Mouse (Mus musculus) liver, embryonic 16.5 days (tissue): Measurements from ENCODE around the gene Cacna1g. TPM values are rescaled to one million over a fixed set of nuclear protein-coding genes. Genes with fewer than 3 reads are reported as not detected.

Experiments used
- ATAC-seq: fragments of 200-750 bp; cut with Nextera tagmentation; 2 replicates; pipeline ENCODE4 v1.8.0; 2017; ENCODE audit warnings: low read depth, mild to moderate bottlenecking, moderate number of reproducible peaks, moderate library complexity
- H3K27ac ChIP-seq: fragments of 300-500 bp; sonication (generic); 2 replicates; pipeline ENCODE4 v1.5.1; 2014; ENCODE audit warnings: mild to moderate bottlenecking, low read length
- H3K27me3 ChIP-seq: fragments of 300-500 bp; sonication (generic); 2 replicates; pipeline ENCODE4 v1.6.1; 2014; ENCODE audit warnings: low read depth, low read length, mixed read lengths; ENCODE audit not compliant: control insufficient read depth, insufficient read depth
- H3K36me3 ChIP-seq: fragments of 300-500 bp; sonication (generic); 2 replicates; pipeline ENCODE4 v1.6.1; 2014; ENCODE audit warnings: mild to moderate bottlenecking; ENCODE audit not compliant: control insufficient read depth, insufficient read depth
- H3K4me1 ChIP-seq: fragments of 300-500 bp; sonication (generic); 2 replicates; pipeline ENCODE4 v1.6.1; 2014; ENCODE audit warnings: low read depth, low read length, mixed read lengths; ENCODE audit not compliant: control insufficient read depth
- H3K4me2 ChIP-seq: fragments of 300-500 bp; sonication (generic); 2 replicates; pipeline ENCODE4 v1.6.1; 2014; ENCODE audit warnings: low read depth, low read length, mixed read lengths
- H3K4me3 ChIP-seq: fragments of 300-500 bp; sonication (generic); 2 replicates; pipeline ENCODE4 v1.5.1; 2014; ENCODE audit warnings: low read depth, mild to moderate bottlenecking, low read length
- H3K9ac ChIP-seq: fragments of 300-500 bp; sonication (generic); 2 replicates; pipeline ENCODE4 v1.6.1; 2014; ENCODE audit warnings: low read depth, low read length
- H3K9me3 ChIP-seq: fragments of 300-500 bp; sonication (generic); replicated peaks from 2 replicates; pipeline ENCODE4 v1.6.1; 2016; ENCODE audit warnings: low read length; ENCODE audit not compliant: control insufficient read depth
- WGBS: fragments of 180-500 bp; shearing (Covaris S2); extraction: QIAGEN DNeasy Blood & Tissue Kit; methylation state at CpG from one replicate; pipeline ENCODE4 v1.1.7; 2014; ENCODE audit not compliant: insufficient replicate concordance; 5-methylcytosine and 5-hydroxymethylcytosine counted together
- polyA plus RNA-seq: library from polyadenylated mRNA; unstranded; fragments of >200 nt; fragmentation: Nextera tagmentation; extraction: Ambion mirVana; gene quantifications from 2 replicates; pipeline ENCODE4 v1.2.1, GENCODE M21; 2015

Cacna1g gene
- polyA plus RNA-seq: 1.9 TPM in 2 replicates

GRCm38 (mm10) chr11:94473707-94474543 is at the start of gene Cacna1g:
Cacna1g (minus strand) TSS chr11:94474198.
- no peaks in the 10 kb centered on the region for H3K36me3 ChIP-seq
- peak within 1 kb of the TSS; percentile 75 for H3K4me2 ChIP-seq
- ATAC-seq: peak; percentile 87
- no peaks in the 10 kb centered on the region for H3K9me3 ChIP-seq
- peaks cover 80% of the 10 kb centered on the region for H3K27me3 ChIP-seq
- peaks cover 9% of the 10 kb centered on the region for H3K4me1 ChIP-seq
- peak within 1 kb of the TSS; percentile 50 for H3K4me3 ChIP-seq
- WGBS: 1% methylated on average over 50 of the region's 71 CpGs
- H3K9ac ChIP-seq: no peak within 1 kb of the TSS
- H3K27ac ChIP-seq: no peak within 1 kb of the TSS

- peak; percentile 35; the same call in 1 of the 2 replicates for ATAC-seq
- Histone ChIP-seq H3K4me3 (peak within 1 kb of the TSS; percentile 56), H3K9me3 (no peaks in the 10 kb centered on the region), H3K36me3 (no peaks in the 10 kb centered on the region), H3K4me1 (no peaks in the 10 kb centered on the region; the same call in 1 of the 2 replicates), H3K27ac (no peak within 1 kb of the TSS), H3K9ac (no peak within 1 kb of the TSS), H3K27me3 (no peaks in the 10 kb centered on the region), H3K4me2 (peak within 1 kb of the TSS; percentile 76)
- WGBS: 2% methylated on average over 42 of the region's 42 CpGs
Measured at GRCm38 (mm10) chr11:94521219-94521843, 47.3 kb upstream of the Cacna1g start, which contains the start of gene Mycbpap. Mycbpap (minus strand) TSS chr11:94521742.

GRCm38 (mm10) chr11:94513452-94513851 is 39.5 kb upstream of the Cacna1g start:
- H3K9me3 ChIP-seq: no peaks in the 10 kb centered on the region
- H3K4me3 ChIP-seq: no peak overlapping the region
- H3K27me3 ChIP-seq: no peaks in the 10 kb centered on the region
- no peak overlapping the region for H3K9ac ChIP-seq
- no peak for ATAC-seq
- WGBS: 40% methylated on average over 9 of the region's 9 CpGs
- no peaks in the 10 kb centered on the region for H3K36me3 ChIP-seq
- H3K4me2 ChIP-seq: no peak overlapping the region
- H3K27ac ChIP-seq: no peak overlapping the region
- H3K4me1 ChIP-seq: no peaks in the 10 kb centered on the region

GRCm38 (mm10) chr11:94508976-94509375 is 35.0 kb upstream of the Cacna1g start:
- H3K9ac ChIP-seq: no peak overlapping the region
- no peak for ATAC-seq
- no peaks in the 10 kb centered on the region for H3K4me1 ChIP-seq
- no peaks in the 10 kb centered on the region for H3K36me3 ChIP-seq
- H3K4me2 ChIP-seq: no peak overlapping the region
- H3K27ac ChIP-seq: no peak overlapping the region
- peaks cover 3% of the 10 kb centered on the region; the same call in 1 of the 2 replicates for H3K27me3 ChIP-seq
- no peak overlapping the region for H3K4me3 ChIP-seq
- H3K9me3 ChIP-seq: no peaks in the 10 kb centered on the region
- 65% methylated on average over 10 of the region's 10 CpGs for WGBS

DNA sequence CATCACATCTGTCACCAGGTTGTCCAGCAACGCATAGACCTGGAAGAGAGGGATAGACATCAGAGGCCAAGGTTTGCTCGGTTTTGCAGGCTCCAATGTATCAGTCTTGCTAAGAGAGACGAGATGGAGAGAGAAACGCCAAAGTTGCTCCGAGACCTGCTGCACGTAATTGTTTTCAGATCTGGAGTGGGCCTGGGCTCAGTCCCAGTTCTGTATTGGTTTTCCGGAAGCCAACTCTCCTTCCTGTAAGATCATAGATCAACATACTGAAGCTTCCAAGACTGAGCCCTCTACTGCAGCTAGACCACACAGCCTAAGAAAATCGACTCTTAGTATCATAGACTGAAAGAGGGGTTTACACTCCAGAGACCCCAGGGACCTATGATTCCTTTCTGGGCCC is 27.5 kb upstream of the Cacna1g start:
- 59% methylated on average over 8 of the region's 8 CpGs for WGBS
- Histone ChIP-seq H3K9ac (no peak overlapping the region), H3K27ac (no peak overlapping the region), H3K27me3 (peaks cover 36% of the 10 kb centered on the region), H3K4me3 (no peak overlapping the region), H3K4me2 (no peak overlapping the region), H3K4me1 (no peaks in the 10 kb centered on the region), H3K9me3 (no peaks in the 10 kb centered on the region), H3K36me3 (no peaks in the 10 kb centered on the region)
- ATAC-seq: no peak

DNA sequence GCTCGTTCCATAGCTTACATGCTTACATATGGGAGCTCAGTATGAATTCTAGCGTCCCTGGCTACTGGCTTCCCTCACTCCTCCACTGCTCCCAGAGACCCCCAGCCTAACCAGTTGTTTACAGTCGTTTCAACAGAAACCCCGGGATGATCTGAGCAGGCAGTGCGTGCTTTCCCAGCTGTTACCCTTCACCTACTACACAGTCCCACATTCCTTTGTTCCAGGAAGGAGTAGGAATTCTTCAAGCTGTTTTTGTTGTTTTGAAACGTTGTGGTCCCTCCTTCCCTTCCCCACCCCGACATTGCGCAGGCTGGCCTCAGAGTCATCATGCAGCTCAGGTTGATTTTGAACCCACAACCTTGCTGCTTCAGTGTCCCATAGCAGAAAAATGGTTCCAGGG is 26.4 kb upstream of the Cacna1g start:
- Histone ChIP-seq H3K36me3 (no peaks in the 10 kb centered on the region), H3K9me3 (no peaks in the 10 kb centered on the region), H3K27ac (no peak overlapping the region), H3K27me3 (peaks cover 36% of the 10 kb centered on the region), H3K9ac (no peak overlapping the region), H3K4me1 (no peaks in the 10 kb centered on the region), H3K4me2 (no peak overlapping the region), H3K4me3 (no peak overlapping the region)
- no peak for ATAC-seq
- 21% methylated on average over 8 of the region's 8 CpGs for WGBS

- WGBS: 2% methylated on average over 25 of the region's 26 CpGs
- H3K4me3 ChIP-seq: 0 out of 2 replicates have a peak within 1 kb of the TSS, but pooled peaks have one; percentile 8
- H3K9ac ChIP-seq: no peak within 1 kb of the TSS
- H3K4me2 ChIP-seq: peak within 1 kb of the TSS; percentile 32
- ATAC-seq: no peak
- H3K4me1 ChIP-seq: no peaks in the 10 kb centered on the region
- H3K9me3 ChIP-seq: no peaks in the 10 kb centered on the region
- peaks cover 36% of the 10 kb centered on the region for H3K27me3 ChIP-seq
- no peaks in the 10 kb centered on the region for H3K36me3 ChIP-seq
- no peak within 1 kb of the TSS for H3K27ac ChIP-seq
Measured at GRCm38 (mm10) chr11:94499661-94500152, 25.7 kb upstream of the Cacna1g start, which contains the start of gene Epn3. Epn3 (minus strand) TSS chr11:94499974.

- no peak overlapping the region for H3K4me3 ChIP-seq
- no peak overlapping the region for H3K9ac ChIP-seq
- no peak overlapping the region for H3K4me2 ChIP-seq
- H3K4me1 ChIP-seq: no peaks in the 10 kb centered on the region
- peaks cover 36% of the 10 kb centered on the region for H3K27me3 ChIP-seq
- no peak overlapping the region for H3K27ac ChIP-seq
- H3K36me3 ChIP-seq: no peaks in the 10 kb centered on the region
- ATAC-seq: no peak
- no peaks in the 10 kb centered on the region for H3K9me3 ChIP-seq
- 10% methylated on average over 2 of the region's 2 CpGs for WGBS
Measured at GRCm38 (mm10) chr11:94499035-94499434, 25.0 kb upstream of the Cacna1g start.
